Mouse (Mus musculus): ENCODE data around the gene Olfr483.

Gene Olfr483

DNA sequence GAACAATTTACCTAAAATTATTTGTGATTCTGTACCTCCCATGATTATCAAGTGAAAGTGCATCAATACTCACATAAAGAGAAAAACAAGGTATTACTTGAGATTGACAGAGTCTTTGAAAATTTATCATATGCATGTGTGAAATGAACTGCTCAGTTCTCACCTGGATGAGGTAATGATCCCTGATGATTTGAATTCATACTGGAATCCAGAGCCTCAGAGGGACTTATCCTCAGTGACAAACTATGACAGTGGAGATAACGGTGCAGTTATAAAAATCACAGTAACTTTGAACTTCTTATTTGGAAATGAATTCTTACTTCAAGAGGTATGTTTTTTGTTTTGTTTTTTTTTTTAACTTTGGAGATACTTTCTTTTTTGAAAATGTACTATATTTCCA lies at the start of gene Olfr483:
Gene Olfr483 (plus strand): TSS at position 301 of the 400 bp plus-strand sequence.
- no peak for DNase-seq (ENCODE audit: low spot score)

DNA sequence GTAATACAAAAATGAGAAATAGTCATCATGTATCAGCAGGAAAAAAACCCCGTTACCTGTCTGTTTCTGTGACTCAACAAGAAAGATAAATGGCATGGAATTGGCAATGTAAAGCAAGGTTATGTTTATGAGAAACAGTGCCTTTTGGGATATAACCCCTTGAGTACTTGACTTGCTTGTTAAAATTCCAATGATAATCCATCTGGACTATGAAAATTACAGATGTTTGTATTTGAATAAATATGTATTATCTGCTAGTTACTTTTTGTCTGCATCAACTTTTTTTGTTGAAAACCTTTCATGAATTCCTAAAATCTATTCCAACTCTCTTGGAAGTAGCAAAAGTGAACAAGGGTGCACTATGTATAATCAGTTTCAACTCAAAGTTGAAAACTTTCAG lies 33.4 kb upstream of the Olfr483 start, which contains the start of gene Olfr480:
Gene Olfr480 (minus strand): TSS at position 101 of the 400 bp plus-strand sequence.
- DNase-seq (ENCODE audit: low spot score), result no peak

DNA sequence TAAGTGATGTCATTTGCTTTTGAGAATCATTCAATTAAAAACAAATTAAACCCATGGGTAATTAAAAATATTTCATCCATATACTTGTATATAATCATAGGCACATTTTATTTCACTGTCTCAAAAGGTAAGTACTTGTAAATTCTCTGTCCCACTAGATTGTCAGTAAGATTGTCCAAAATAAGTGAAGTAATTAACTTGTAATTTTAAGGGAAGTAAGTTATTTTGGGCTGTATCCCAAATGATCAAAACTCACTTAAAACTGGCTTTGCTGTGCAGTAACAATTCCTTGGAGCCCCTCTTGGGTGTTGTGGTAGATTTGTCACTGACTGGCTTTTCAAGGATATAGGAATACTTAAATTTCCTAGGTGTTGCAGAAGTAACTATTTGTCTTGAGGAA lies 21.1 kb upstream of the Olfr483 start, which contains the start of gene Olfr481:
Gene Olfr481 (plus strand): TSS at position 301 of the 400 bp plus-strand sequence.
- no peak for DNase-seq (ENCODE audit: low spot score)

GRCm38 (mm10) chr7:108097486-108097885 lies 3.2 kb upstream of the Olfr483 start, which contains the start of gene Olfr482:
TSS of gene Olfr482 (minus strand) at chr7:108097586.
- no peak for DNase-seq (ENCODE audit: low spot score)

DNA sequence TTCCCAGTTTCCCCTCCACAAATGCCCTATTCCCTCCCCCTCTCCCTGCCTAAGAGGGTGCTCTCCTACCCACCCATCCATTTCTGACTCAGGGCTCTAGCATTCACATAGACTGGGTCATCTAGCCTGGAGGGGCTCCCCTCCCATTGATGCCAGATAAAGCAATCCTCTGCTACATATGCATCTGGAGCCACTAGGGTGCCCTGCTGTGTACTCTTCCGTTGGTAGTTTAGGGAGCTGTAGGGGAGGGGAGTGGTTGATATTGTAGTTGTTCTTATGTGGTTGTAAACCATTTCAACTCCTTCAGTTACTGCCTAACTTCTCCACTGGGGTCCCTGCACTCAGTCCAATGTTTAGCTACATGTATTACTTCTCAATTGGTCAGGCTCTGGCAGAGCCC lies 20.0 kb downstream of the Olfr483 start:
- DNase-seq (ENCODE audit: low spot score), result no peak

DNA sequence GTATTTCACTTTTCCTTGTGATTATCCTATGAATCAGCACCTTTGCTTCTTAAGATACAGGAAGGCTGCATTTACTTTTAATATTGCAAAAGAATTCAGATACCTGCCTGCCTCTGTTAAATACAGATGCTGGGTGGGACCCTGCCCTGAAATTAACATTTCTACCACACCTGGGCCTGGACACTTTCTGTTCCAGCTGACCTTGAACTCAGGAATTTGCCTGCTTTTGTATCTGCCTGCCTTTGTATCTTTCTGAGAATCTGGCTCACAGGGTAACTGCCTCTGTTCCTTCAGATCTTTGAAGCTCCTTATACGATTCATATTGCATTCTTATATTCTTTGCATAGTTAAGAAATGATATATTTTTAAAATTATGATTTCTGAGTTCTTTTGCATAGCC lies 20.8 kb downstream of the Olfr483 start:
- DNase-seq (ENCODE audit: low spot score), result no peak

GRCm38 (mm10) chr7:108127349-108127748 lies 26.7 kb downstream of the Olfr483 start, which contains the start of gene Olfr484:
TSS of gene Olfr484 (minus strand) at chr7:108127449.
- no peak for DNase-seq (ENCODE audit: low spot score)

Data from urinary bladder, postnatal 25 days (tissue).